Mouse (Mus musculus): ENCODE data around the gene Ppp1r35. TPM values are rescaled to one million over a fixed set of nuclear protein-coding genes. Genes with fewer than 3 reads are reported as not detected.
A peak's percentile ranks its signal among the peaks of the same experiment; 100 is the strongest.
"Not testable (repeated sequence)": the region's sequence is repeated elsewhere in the genome, so short reads cannot be mapped to it uniquely, and the experiment has no call there.

Gene Ppp1r35
- polyA plus RNA-seq, 1 experiment = 15.1 TPM

- Histone ChIP-seq H3K4me3 (ENCODE audit: insufficient read depth, low read depth, low read length) (peak overlapping the region; percentile 79), H3K27ac (replicated peaks; ENCODE audit: low read depth, low read length) (peak overlapping the region; percentile 76)
Measured at GRCm38 (mm10) chr5:137746851-137747325, 31.8 kb upstream of the Ppp1r35 start.

GRCm38 (mm10) chr5:137747326-137747961, 31.2 kb upstream of the Ppp1r35 start:
- peaks cover 11% of the 10 kb centered on the region for H3K4me1 ChIP-seq (ENCODE audit: control insufficient read depth, insufficient read depth, insufficient read length, low read length)
- peak overlapping the region; percentile 79 for H3K4me3 ChIP-seq (ENCODE audit: insufficient read depth, low read depth, low read length)
- peak overlapping the region; percentile 76 for H3K27ac ChIP-seq (replicated peaks; ENCODE audit: low read depth, low read length)

More at GRCm38 (mm10) chr5:137746851-137747325, 31.8 kb upstream of the Ppp1r35 start:
- H3K4me1 ChIP-seq (ENCODE audit: control insufficient read depth, insufficient read depth, insufficient read length, low read length) = peaks cover 11% of the 10 kb centered on the region

GRCm38 (mm10) chr5:137748130-137748770, 30.4 kb upstream of the Ppp1r35 start:
- peak overlapping the region; percentile 79 for H3K4me3 ChIP-seq (ENCODE audit: insufficient read depth, low read depth, low read length)
- peaks cover 11% of the 10 kb centered on the region for H3K4me1 ChIP-seq (ENCODE audit: control insufficient read depth, insufficient read depth, insufficient read length, low read length)
- H3K27ac ChIP-seq (replicated peaks; ENCODE audit: low read depth, low read length) = peak overlapping the region; percentile 76

- H3K4me1 ChIP-seq (ENCODE audit: control insufficient read depth, insufficient read depth, insufficient read length, low read length) = peaks cover 11% of the 10 kb centered on the region
- peak overlapping the region; percentile 76 for H3K27ac ChIP-seq (replicated peaks; ENCODE audit: low read depth, low read length)
- H3K4me3 ChIP-seq (ENCODE audit: insufficient read depth, low read depth, low read length) = peak overlapping the region; percentile 31
Measured at GRCm38 (mm10) chr5:137749196-137749836, 29.3 kb upstream of the Ppp1r35 start.

GRCm38 (mm10) chr5:137750212-137750611, 28.4 kb upstream of the Ppp1r35 start:
- peaks cover 13% of the 10 kb centered on the region for H3K4me1 ChIP-seq (ENCODE audit: control insufficient read depth, insufficient read depth, insufficient read length, low read length)
- not testable (repeated sequence) for H3K27ac ChIP-seq (replicated peaks; ENCODE audit: low read depth, low read length)

GRCm38 (mm10) chr5:137751221-137751887, 27.3 kb upstream of the Ppp1r35 start:
- Histone ChIP-seq H3K27ac (replicated peaks; ENCODE audit: low read depth, low read length) (no peak overlapping the region; the same call in 1 of the 2 replicates), H3K4me1 (ENCODE audit: control insufficient read depth, insufficient read depth, insufficient read length, low read length) (peaks cover 21% of the 10 kb centered on the region), H3K4me3 (ENCODE audit: insufficient read depth, low read depth, low read length) (no peak overlapping the region)

More at GRCm38 (mm10) chr5:137750212-137750611, 28.4 kb upstream of the Ppp1r35 start:
- not testable (repeated sequence) for H3K4me3 ChIP-seq (ENCODE audit: insufficient read depth, low read depth, low read length)

GRCm38 (mm10) chr5:137751988-137752387, 26.7 kb upstream of the Ppp1r35 start:
- Histone ChIP-seq H3K27ac (replicated peaks; ENCODE audit: low read depth, low read length) (no peak overlapping the region), H3K4me3 (ENCODE audit: insufficient read depth, low read depth, low read length) (no peak overlapping the region), H3K4me1 (ENCODE audit: control insufficient read depth, insufficient read depth, insufficient read length, low read length) (peaks cover 21% of the 10 kb centered on the region)

GRCm38 (mm10) chr5:137753111-137753832, 25.4 kb upstream of the Ppp1r35 start:
- peaks cover 15% of the 10 kb centered on the region for H3K4me1 ChIP-seq (ENCODE audit: control insufficient read depth, insufficient read depth, insufficient read length, low read length)
- H3K4me3 ChIP-seq (ENCODE audit: insufficient read depth, low read depth, low read length) = no peak overlapping the region
- H3K27ac ChIP-seq (replicated peaks; ENCODE audit: low read depth, low read length) = no peak overlapping the region

GRCm38 (mm10) chr5:137755425-137755824, 23.2 kb upstream of the Ppp1r35 start:
- H3K4me3 ChIP-seq (ENCODE audit: insufficient read depth, low read depth, low read length) = no peak overlapping the region
- H3K4me1 ChIP-seq (ENCODE audit: control insufficient read depth, insufficient read depth, insufficient read length, low read length) = peaks cover 12% of the 10 kb centered on the region
- peak overlapping the region; percentile 48; the same call in 1 of the 2 replicates for H3K27ac ChIP-seq (replicated peaks; ENCODE audit: low read depth, low read length)

- H3K27ac ChIP-seq (replicated peaks; ENCODE audit: low read depth, low read length) = no peak overlapping the region
- H3K4me1 ChIP-seq (ENCODE audit: control insufficient read depth, insufficient read depth, insufficient read length, low read length) = peaks cover 12% of the 10 kb centered on the region
Measured at GRCm38 (mm10) chr5:137756106-137756505, 22.5 kb upstream of the Ppp1r35 start.

GRCm38 (mm10) chr5:137756882-137757661, 21.6 kb upstream of the Ppp1r35 start:
- H3K4me1 ChIP-seq (ENCODE audit: control insufficient read depth, insufficient read depth, insufficient read length, low read length) = peaks cover 12% of the 10 kb centered on the region; the same call in 1 of the 2 replicates
- no peak overlapping the region for H3K4me3 ChIP-seq (ENCODE audit: insufficient read depth, low read depth, low read length)
- H3K27ac ChIP-seq (replicated peaks; ENCODE audit: low read depth, low read length) = no peak overlapping the region

More at GRCm38 (mm10) chr5:137756106-137756505, 22.5 kb upstream of the Ppp1r35 start:
- no peak overlapping the region for H3K4me3 ChIP-seq (ENCODE audit: insufficient read depth, low read depth, low read length)

- H3K4me1 ChIP-seq (ENCODE audit: control insufficient read depth, insufficient read depth, insufficient read length, low read length) = peaks cover 12% of the 10 kb centered on the region; the same call in 1 of the 2 replicates
- H3K4me3 ChIP-seq (ENCODE audit: insufficient read depth, low read depth, low read length) = no peak overlapping the region
- no peak overlapping the region for H3K27ac ChIP-seq (replicated peaks; ENCODE audit: low read depth, low read length)
Measured at GRCm38 (mm10) chr5:137757887-137758286, 20.8 kb upstream of the Ppp1r35 start.

- Histone ChIP-seq H3K4me3 (ENCODE audit: insufficient read depth, low read depth, low read length) (no peak overlapping the region), H3K4me1 (ENCODE audit: control insufficient read depth, insufficient read depth, insufficient read length, low read length) (peaks cover 12% of the 10 kb centered on the region; the same call in 1 of the 2 replicates), H3K27ac (replicated peaks; ENCODE audit: low read depth, low read length) (no peak overlapping the region)
Measured at GRCm38 (mm10) chr5:137758921-137759534, 19.6 kb upstream of the Ppp1r35 start.

Measured in brown adipose tissue, adult 24 weeks (tissue).